13 mouse cellular contexts compared by ENCODE assay signal in genomic region chr3:116890576-116890975, GRCm38 (mm10).
"Had no signal": no experiment of that assay in that cellular context is flagged by ENCODE, and none has a peak within 500 bp of the region (broad histone marks: within the 10 kb centered on the region; RNA-seq: fewer than 3 reads in every experiment).

No protein-coding gene starts in this region.

- H3K9ac ChIP-seq: limb, embryonic 13.5 days; liver, embryonic 14.5 days; liver, postnatal 0 days; lung, embryonic 14.5 days; midbrain, embryonic 12.5 days; midbrain, embryonic 15.5 days; neural tube, embryonic 12.5 days; neural tube, embryonic 15.5 days had no signal

- DNase-seq: liver, postnatal 0 days; lung, embryonic 14.5 days; thymus, adult 18-20 months; thymus, postnatal 36 days had no signal

- H3K27me3 ChIP-seq: limb, embryonic 13.5 days; midbrain, embryonic 12.5 days; midbrain, embryonic 15.5 days; neural tube, embryonic 12.5 days; neural tube, embryonic 15.5 days had no signal

- H3K27ac ChIP-seq: hindbrain, postnatal 0 days; limb, embryonic 10.5 days; limb, embryonic 13.5 days; liver, embryonic 14.5 days; macrophage; midbrain, embryonic 12.5 days; midbrain, embryonic 15.5 days; neural tube, embryonic 12.5 days; neural tube, embryonic 15.5 days had no signal

- H3K4me1 ChIP-seq: limb, embryonic 10.5 days; limb, embryonic 13.5 days; midbrain, embryonic 15.5 days; neural tube, embryonic 12.5 days; neural tube, embryonic 15.5 days had no signal

- H3K36me3 ChIP-seq: limb, embryonic 10.5 days; limb, embryonic 13.5 days; midbrain, embryonic 12.5 days; midbrain, embryonic 15.5 days; neural tube, embryonic 12.5 days; neural tube, embryonic 15.5 days had no signal

- H3K4me3 ChIP-seq: limb, embryonic 10.5 days; limb, embryonic 13.5 days; midbrain, embryonic 12.5 days; midbrain, embryonic 15.5 days; neural tube, embryonic 12.5 days; neural tube, embryonic 15.5 days had no signal
